Comparison of ENCODE assay signal across 7 mouse cellular contexts in the genomic region with DNA sequence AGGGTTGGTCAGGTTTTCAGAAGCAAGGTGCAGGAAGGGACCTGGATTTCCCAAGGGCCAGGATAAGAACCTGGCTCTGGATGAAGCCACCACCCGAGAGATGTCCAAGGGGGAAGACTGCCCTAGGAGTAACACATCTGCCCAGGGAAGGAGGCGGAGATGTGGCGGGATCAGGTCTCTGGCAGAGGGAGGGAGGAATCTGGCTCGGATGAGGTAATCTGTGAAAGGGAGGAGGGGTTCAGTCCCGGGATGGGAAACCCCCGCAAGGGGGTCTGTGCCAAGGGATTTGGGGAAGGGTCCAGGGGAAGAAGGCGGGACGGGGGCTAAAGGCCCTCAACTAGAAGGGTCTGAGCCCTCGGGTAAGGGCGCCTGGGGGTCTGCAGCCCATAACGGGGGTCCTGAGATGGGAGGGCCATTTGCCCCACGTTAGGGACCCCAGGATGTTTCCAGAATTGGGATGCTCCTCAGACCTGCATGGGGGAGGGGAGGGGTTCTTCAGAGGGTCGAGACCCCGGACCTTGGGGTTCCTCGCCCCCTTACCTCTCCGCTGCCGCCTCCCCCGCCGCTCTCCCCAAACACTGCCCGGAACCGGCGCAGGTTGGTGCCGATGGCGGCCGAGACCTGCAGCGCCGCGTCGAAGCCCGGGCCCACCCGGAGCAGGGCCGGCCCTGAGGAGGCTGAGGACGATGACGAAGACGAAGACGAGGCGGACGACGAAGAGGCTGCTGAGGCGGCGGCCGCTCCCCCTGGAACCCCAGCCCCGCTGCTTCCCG. TPM values are rescaled to one million over a fixed set of nuclear protein-coding genes. Genes with fewer than 3 reads are reported as not detected.
DNase-seq lines count a peak whose midpoint lies in the region; ATAC-seq and TF ChIP-seq lines count a peak whose summit lies in the region.

No protein-coding gene starts in this region.

- peaks cover 10% of the 10 kb centered on the region for H3K4me1 ChIP-seq in brown adipose tissue, adult 24 weeks (ENCODE audit: control insufficient read depth, insufficient read depth, insufficient read length, low read length)
- H3K4me1 ChIP-seq in forebrain, embryonic 14.5 days (ENCODE audit: control insufficient read depth, insufficient read depth, low read length): peaks cover 34% of the 10 kb centered on the region
- 0 out of 2 replicates have a peak, but pooled peaks cover 14% of the 10 kb centered on the region for H3K4me1 ChIP-seq in intestine, postnatal 0 days (replicated peaks; ENCODE audit: control insufficient read depth, insufficient read depth, low read length)
- H3K4me1 ChIP-seq in lung, embryonic 15.5 days: peaks cover 40% of the 10 kb centered on the region

- H3K4me2 ChIP-seq in forebrain, embryonic 14.5 days (ENCODE audit: low read length): peak overlapping the region; percentile 87
- peak overlapping the region; percentile 98 for H3K4me2 ChIP-seq in intestine, postnatal 0 days (replicated peaks; ENCODE audit: low read depth)
- H3K4me2 ChIP-seq in lung, embryonic 15.5 days: peak overlapping the region; percentile 97

- DNase-seq in 3T3-L1 (ENCODE audit: low read depth, low spot score): peak; percentile 51
- DNase-seq in CD4-positive helper T cell, adult 2 months (ENCODE audit: low read depth, low spot score): peak; percentile 69
- peak; percentile 53 for DNase-seq in forebrain, embryonic 14.5 days (ENCODE audit: low spot score)
- DNase-seq in right cerebral cortex, postnatal 25 days: peak; percentile 23

- peak overlapping the region; percentile 99 for H3K9ac ChIP-seq in forebrain, embryonic 14.5 days (ENCODE audit: low read length)
- H3K9ac ChIP-seq in intestine, postnatal 0 days (ENCODE audit: low read depth, low read length): peak overlapping the region; percentile 87
- peak overlapping the region; percentile 98 for H3K9ac ChIP-seq in lung, embryonic 15.5 days

- no peaks in the 10 kb centered on the region for H3K9me3 ChIP-seq in forebrain, embryonic 14.5 days (replicated peaks; ENCODE audit: control insufficient read depth, low read length)
- no peaks in the 10 kb centered on the region for H3K9me3 ChIP-seq in intestine, postnatal 0 days (ENCODE audit: control insufficient read depth)
- no peaks in the 10 kb centered on the region for H3K9me3 ChIP-seq in lung, embryonic 15.5 days

- 0 out of 2 replicates have a peak, but pooled peaks have one; percentile 2 for ATAC-seq in forebrain, embryonic 14.5 days
- peak; percentile 22 for ATAC-seq in intestine, postnatal 0 days
- peak; percentile 27 for ATAC-seq in lung, embryonic 15.5 days (ENCODE audit: borderline replicate concordance, extremely low read depth, low FRiP score, low TSS enrichment)

- under 1% methylated on average over 42 of the region's 44 CpGs for WGBS in forebrain, embryonic 14.5 days
- WGBS in intestine, postnatal 0 days: 0% methylated on average over 41 of the region's 44 CpGs
- under 1% methylated on average over 44 of the region's 44 CpGs for WGBS in lung, embryonic 15.5 days

- H3K27ac ChIP-seq in brown adipose tissue, adult 24 weeks (replicated peaks; ENCODE audit: low read depth, low read length): peak overlapping the region; percentile 21
- peak overlapping the region; percentile 99 for H3K27ac ChIP-seq in forebrain, embryonic 14.5 days (ENCODE audit: low read depth, low read length)
- H3K27ac ChIP-seq in intestine, postnatal 0 days (ENCODE audit: low read depth, low read length): peak overlapping the region; percentile 86
- peak overlapping the region; percentile 95 for H3K27ac ChIP-seq in lung, embryonic 15.5 days

- no peaks in the 10 kb centered on the region for H3K27me3 ChIP-seq in forebrain, embryonic 14.5 days (replicated peaks; ENCODE audit: control insufficient read depth, insufficient read depth, low read length)
- 0 out of 2 replicates have a peak, but pooled peaks cover 5% of the 10 kb centered on the region for H3K27me3 ChIP-seq in intestine, postnatal 0 days (replicated peaks; ENCODE audit: control insufficient read depth, insufficient read depth, low read length)
- H3K27me3 ChIP-seq in lung, embryonic 15.5 days: no peaks in the 10 kb centered on the region

- 0 out of 2 replicates have a peak, but pooled peaks cover 3% of the 10 kb centered on the region for H3K36me3 ChIP-seq in forebrain, embryonic 14.5 days (ENCODE audit: control insufficient read depth, insufficient read depth, low read length)
- no peaks in the 10 kb centered on the region for H3K36me3 ChIP-seq in intestine, postnatal 0 days (ENCODE audit: control insufficient read depth, insufficient read depth)
- H3K36me3 ChIP-seq in lung, embryonic 15.5 days: 0 out of 2 replicates have a peak, but pooled peaks cover 2% of the 10 kb centered on the region

- H3K4me3 ChIP-seq in brown adipose tissue, adult 24 weeks (ENCODE audit: insufficient read depth, low read depth, low read length): peak overlapping the region; percentile 98
- H3K4me3 ChIP-seq in forebrain, embryonic 14.5 days (ENCODE audit: low read depth, low read length): peak overlapping the region; percentile 98
- peak overlapping the region; percentile 88 for H3K4me3 ChIP-seq in intestine, postnatal 0 days (ENCODE audit: low read depth, low read length)
- H3K4me3 ChIP-seq in lung, embryonic 15.5 days: peak overlapping the region; percentile 97

- TF ChIP-seq CTCF in intestine, postnatal 0 days (IDR thresholded peaks at IDR 0.05; ENCODE audit: low read depth): 0 out of 2 replicates have a peak, but pooled peaks have one; percentile 0

RNA-seq across cellular contexts. Expression of a gene that starts 0.6 kb away (rescaled TPM):
- 7.0 and 7.3 TPM in 2 replicates for polyA plus RNA-seq in brown adipose tissue, adult 24 weeks (2012; ENCODE audit: insufficient read depth, insufficient read length, missing spikeins)
- polyA plus RNA-seq in forebrain, embryonic 14.5 days (2014; fragmentation: Nextera tagmentation; extraction: Ambion mirVana): 9.6 and 16.0 TPM in 2 replicates
- polyA plus RNA-seq in intestine, postnatal 0 days (2015; fragmentation: Nextera tagmentation; extraction: Ambion mirVana): 2.9 and 3.4 TPM in 2 replicates
- polyA plus RNA-seq in lung, embryonic 15.5 days (2015; fragmentation: Nextera tagmentation; extraction: Ambion mirVana): 11.2 and 15.5 TPM in 2 replicates

RNA-seq across cellular contexts. Expression of a gene that starts 40.0 kb away (rescaled TPM):
- polyA plus RNA-seq in brown adipose tissue, adult 24 weeks (2012; ENCODE audit: insufficient read depth, insufficient read length, missing spikeins): 2,562 and 2,957 TPM in 2 replicates
- 680 and 882 TPM in 2 replicates for polyA plus RNA-seq in forebrain, embryonic 14.5 days (2014; fragmentation: Nextera tagmentation; extraction: Ambion mirVana)
- 1,311 and 1,336 TPM in 2 replicates for polyA plus RNA-seq in intestine, postnatal 0 days (2015; fragmentation: Nextera tagmentation; extraction: Ambion mirVana)
- 636 and 712 TPM in 2 replicates for polyA plus RNA-seq in lung, embryonic 15.5 days (2015; fragmentation: Nextera tagmentation; extraction: Ambion mirVana)

Comparison
In these comparisons a context has a peak if more than half of its experiments do, and no peak if none do; other contexts are left out.
1. Peak in every context shown above with its lines: DNase-seq, ATAC-seq, H3K4me3 ChIP-seq and H3K27ac ChIP-seq.
2. H3K27ac ChIP-seq: peak in every context shown above with its lines; median percentile 99 in forebrain, embryonic 14.5 days; 95 in lung, embryonic 15.5 days; 86 in intestine, postnatal 0 days; 21 in brown adipose tissue, adult 24 weeks.